Mouse (Mus musculus) cerebellum, postnatal 14 days (tissue): ENCODE measurements at regions not wholly inside any gene's neighbourhood (a gene's known extent, or its start where the extent isn't known, plus 50 kb on each side); places are given as distances from the start of the nearest gene placed in this dataset.

Experiments
- DNase-seq, 2 experiments: peaks; one replicate each; pipeline ENCODE4 v3.0.0; 2021; ENCODE audit warnings: mixed read lengths in 2 of 2

DNA sequence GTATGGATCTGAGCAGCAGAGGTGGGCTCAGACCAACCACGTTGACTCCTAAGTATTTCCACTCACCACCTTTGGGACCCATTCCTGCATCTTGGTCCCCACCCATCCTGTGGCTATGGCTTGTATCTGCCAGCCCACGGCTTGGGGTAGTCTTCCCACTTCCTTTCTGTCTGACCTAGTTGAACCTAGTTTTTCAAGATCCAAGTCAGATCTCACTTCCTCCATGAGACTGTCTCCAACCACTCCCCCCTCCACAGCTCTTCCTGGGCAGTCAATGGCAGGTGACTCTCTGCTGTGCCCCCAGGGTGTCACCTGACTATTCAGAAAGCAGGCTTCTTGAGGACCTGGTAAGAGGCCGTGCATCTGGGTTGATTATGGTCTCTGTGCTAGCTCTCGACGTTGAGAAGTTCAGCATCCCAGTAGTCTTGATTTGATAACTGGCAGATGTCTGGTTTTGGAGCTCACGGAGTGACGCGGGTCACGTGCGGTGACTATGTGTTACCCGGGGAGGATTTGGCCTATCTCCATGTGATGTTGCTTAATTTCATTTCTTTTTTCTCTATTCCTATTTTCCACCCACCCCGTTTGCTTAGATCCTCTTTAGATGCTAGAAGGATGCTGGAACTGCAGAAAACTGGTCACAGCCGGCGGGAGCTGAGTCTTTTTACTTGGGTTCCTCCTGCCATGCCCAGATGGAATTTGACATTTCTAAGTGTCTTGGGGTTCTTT is 147.5 kb upstream of the Mrps10 start:
- DNase-seq: no peak

GRCm38 (mm10) chr17:47219846-47220245 is 148.8 kb upstream of the Mrps10 start:
- DNase-seq: no peak

GRCm38 (mm10) chr17:47216490-47216889 is 152.2 kb upstream of the Mrps10 start:
- DNase-seq: no peak

GRCm38 (mm10) chr17:47215841-47216240 is 152.8 kb upstream of the Mrps10 start:
- DNase-seq: no peak

- DNase-seq: no peak
Observed at GRCm38 (mm10) chr17:47214111-47214510, 154.6 kb upstream of the Mrps10 start.

- no peak for DNase-seq
Observed at GRCm38 (mm10) chr17:47210441-47211196, 158.1 kb upstream of the Mrps10 start.

DNA sequence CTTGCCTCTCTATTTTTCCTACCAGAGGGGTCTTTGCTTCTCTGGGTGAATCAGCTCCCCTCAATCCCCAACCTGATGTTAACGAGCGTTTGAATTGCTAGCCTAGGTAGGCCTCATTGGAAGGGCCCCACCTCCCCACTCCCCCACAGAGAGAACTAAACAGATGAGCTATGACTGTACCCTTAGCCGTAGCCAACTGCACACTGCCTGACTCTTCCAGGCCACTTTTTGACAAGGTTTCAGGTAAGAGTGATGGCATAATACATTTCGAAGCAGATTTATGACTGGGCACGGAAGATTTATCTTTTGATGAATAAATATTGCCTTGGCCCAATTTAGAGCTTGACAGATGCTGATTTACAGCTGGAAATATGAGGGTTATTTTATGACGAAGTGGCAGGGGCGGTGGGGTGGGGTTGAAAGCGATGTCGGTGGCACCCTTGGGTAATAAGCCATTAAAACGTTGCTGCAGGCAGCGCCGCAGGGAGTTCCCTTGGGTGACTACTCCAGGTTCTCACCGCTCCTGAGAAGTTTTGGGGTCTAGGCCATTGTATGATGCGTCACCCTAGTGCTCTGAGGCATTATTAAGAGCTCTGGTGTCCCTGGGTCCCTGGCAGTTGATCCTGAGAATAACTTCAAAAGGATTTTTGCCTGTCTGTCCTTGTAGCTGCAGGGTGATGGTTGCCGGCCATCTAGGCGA is 159.7 kb upstream of the Mrps10 start:
- DNase-seq: no peak

- DNase-seq: no peak
Observed at GRCm38 (mm10) chr17:47207471-47207870, 161.2 kb upstream of the Mrps10 start.

DNA sequence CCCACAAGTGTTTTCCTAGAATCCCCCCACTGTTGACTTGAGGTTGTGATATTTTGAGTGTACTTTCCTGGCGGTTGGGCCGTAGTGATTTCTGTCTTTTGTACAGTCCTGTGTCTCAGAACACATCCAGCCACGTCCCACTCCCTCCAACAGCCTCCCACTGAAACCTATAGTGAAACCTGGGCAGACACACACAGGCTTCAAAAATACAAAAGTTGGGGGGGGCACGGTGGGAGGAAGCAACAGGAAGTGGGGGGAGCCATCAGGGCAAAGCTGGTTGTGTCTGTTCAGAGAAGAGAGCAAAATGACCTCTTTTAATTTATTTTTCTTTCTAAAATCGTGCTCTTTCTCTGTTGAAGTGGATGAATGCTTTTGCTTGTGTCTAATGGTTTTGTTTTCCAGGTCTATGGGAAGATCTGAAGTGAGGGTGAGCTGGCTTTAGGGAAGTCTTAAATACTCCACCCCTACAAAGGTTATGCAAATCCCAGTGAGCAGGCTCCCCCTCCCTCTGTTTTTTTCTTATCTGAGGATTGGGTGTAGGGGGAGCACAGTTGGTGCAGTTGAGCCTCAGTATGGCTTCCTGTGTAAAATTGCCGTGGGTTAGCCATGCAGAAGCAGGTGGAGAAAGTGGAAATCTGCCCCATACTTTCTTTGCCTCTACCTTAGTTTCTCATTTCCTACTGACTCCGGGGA is 164.1 kb upstream of the Mrps10 start:
- DNase-seq: no peak

- DNase-seq: no peak
Observed at GRCm38 (mm10) chr17:47199206-47199605, 169.5 kb upstream of the Mrps10 start.

- DNase-seq: peak; percentile 19 to 30
Observed at GRCm38 (mm10) chr17:47197957-47198356, 170.7 kb upstream of the Mrps10 start.

GRCm38 (mm10) chr17:47196992-47197391 is 171.7 kb upstream of the Mrps10 start:
- no peak for DNase-seq

DNA sequence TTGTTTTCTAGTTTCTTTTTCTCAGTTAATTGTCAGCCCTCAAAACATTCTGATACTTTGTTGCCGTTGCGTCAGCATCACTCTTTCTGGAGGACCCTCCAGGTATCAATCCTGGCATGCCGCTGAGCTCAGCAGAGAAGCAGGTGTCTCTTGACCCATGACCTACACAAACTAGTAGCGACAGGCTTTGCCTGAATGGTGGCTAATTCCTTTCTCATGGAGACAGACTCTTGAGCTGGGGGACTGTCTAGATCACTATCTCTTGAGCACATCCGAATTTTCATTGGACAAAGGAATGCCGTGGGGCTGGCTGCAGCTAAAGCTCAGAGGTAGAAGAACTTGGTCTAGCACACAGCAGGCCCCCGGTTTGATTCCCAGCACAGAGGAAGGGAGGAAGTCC is 172.7 kb upstream of the Mrps10 start:
- no peak for DNase-seq

GRCm38 (mm10) chr17:47194463-47195012 is 174.1 kb upstream of the Mrps10 start:
- DNase-seq: no peak

DNA sequence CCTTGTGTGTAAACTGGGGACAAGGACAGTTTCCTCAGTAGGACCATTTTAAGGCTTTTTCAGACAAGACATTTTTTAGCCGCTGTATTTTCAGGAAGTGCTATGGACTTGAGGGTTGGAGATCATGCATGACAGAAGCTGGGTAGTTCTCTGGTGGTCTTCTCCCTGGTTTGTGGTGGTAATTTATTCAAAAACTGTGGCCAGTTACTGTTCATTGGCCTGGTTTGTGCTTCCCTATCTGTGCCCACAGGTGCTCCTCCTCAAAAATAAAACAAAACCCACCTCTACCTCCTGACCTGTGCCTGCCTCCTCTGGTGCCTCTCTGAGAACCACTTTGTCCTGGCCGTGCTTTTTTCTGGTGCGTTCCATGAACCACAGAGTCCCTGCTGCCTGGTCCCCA is 177.3 kb upstream of the Mrps10 start:
- DNase-seq: no peak

DNA sequence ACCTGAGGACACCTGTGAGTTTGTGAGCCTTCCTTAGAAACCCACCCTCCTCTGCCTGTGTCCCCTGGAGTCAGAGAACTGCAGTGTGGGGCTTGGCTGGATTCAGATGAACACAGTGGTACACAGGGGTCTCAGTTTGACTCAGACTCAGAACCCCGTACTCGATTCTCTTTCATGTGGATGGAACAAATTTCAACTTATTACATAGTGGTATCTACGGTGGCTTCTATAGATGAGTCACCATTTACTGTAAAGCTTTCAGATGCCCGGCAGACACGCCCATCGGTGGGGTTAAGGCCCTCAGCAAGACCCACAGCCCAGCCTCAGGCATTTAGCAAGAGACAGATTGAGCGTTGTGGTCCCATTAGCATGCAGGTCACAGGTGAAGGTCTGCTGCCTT is 178.9 kb upstream of the Mrps10 start:
- no peak for DNase-seq

DNA sequence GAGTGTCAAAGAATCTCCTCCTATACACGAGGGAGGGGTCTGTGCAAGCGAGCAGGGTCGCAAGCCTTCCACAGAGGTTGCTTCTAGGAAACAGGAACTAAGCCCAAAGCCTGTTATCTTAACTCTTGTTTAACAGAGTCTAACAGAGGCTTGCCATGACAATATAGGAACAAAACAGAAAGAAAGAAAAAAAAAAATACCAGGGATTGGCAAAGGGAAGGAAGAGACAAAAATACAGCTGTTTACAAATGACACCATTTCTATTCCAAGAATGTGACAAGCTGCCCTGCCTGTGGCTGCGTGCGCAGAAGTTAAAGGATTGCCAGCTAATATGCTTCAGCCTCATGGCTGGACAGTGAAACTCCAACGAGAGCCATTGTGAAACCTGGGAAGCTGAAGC is 173.8 kb upstream of the Ubr2 start:
- DNase-seq: no peak

DNA sequence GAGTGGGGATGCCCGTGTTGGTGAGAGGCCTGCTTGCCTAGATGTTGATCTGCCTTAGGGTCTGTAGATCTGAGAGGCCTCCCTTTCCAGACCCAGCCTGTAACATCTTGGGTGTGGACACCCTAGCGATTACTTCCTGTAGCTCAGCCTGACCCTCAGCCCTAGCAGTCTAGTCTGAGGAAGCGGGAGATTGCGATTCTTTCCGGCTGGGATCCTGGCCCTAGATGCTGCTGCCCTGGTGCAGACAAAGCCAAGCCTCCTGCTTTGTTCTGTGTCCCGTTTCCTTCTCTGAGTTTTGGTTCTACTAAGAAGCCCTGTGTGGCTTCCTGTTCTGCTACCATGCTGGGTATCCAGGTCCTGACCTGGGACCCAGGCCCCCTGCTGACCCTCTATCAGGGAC is 171.8 kb upstream of the Ubr2 start:
- no peak for DNase-seq

GRCm38 (mm10) chr17:47179410-47179809 is 169.1 kb upstream of the Ubr2 start:
- DNase-seq: no peak

DNA sequence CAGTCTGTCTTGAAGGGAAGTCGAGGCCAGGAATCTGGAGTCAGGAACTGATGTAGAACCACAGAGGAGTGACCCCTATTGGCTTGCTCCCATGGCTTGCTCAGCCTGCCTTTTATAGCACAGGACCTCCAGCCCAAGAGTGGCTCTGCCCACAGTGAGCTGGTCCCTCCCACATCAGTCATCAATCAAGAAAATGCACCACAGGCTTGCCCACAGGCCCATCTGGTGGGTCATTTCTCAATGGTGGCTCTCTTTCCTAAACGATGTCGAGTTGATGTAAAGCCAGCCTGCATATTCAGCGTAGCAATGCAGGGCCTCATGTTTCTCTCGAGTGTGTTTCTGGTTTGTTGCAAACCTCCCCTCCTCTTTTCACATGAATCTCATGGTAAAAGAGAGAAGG is 168.3 kb upstream of the Ubr2 start:
- no peak for DNase-seq

DNA sequence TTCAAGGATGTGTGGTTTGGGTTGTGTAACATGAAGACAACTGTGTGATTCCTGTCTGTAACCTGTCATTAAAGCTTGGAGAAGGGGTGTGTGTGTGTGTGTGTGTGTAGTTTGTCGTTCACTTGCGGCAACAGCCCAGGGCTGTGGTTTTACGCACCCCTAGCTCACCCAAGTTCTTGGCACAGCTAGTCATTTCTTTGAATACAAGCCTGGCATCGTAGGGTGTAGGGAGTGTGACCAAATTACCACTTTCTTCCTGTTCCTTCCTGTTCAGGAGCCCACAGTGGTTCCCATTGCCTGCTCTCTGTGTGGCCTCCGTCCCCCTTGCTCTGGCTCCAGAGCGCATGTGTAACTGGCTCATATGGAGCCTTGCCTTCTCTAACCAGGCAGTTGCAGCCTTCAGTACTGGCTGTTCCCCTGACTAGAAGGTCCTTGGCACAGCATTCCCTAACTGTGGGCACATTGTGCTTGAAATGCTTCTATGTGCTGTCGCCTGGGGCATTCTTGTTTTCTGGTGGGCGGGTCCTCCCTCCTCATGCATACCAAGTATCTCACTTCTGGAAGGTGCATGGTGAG is 167.4 kb upstream of the Ubr2 start:
- no peak for DNase-seq

DNA sequence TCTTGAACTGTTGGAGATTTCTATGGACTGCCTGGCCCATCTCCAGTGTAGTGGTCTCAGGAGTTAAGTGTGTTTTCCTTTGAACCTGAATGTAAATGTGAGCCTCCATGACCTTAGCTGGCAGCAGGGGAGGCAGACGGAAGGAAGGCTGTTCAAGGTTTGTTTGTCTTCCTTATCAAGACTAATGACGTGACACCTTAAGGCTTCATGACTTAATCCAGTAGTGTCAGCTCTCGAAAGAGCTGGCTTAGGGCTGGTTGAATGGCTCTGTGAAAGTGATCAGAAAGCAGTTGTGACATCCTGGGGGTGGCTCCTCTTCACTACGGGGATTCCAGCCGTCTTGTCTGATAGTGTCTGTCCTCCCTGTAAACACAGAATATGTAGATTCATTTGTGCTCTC is 166.0 kb upstream of the Ubr2 start:
- no peak for DNase-seq
